Mouse (Mus musculus) left cerebral cortex, adult 9 months (tissue): ENCODE measurements around the gene Lrrn1.
A peak's percentile ranks its signal among the peaks of the same experiment; 100 is the strongest.

Source experiments
- DNase-seq, 2 experiments: peaks; one replicate each; pipeline ENCODE4 v3.0.0; 2022; ENCODE audit warnings: low spot score in 2 of 2

Gene Lrrn1

GRCm38 (mm10) chr6:107528877-107529864 lies at the start of gene Lrrn1:
Gene Lrrn1, plus strand, starts transcription at chr6:107529768.
- peak in 1 of 2 experiments; percentile 74 for DNase-seq

- no peak for DNase-seq
Observed at GRCm38 (mm10) chr6:107494491-107494890, 35.1 kb upstream of the Lrrn1 start.

GRCm38 (mm10) chr6:107495830-107496229 lies 33.7 kb upstream of the Lrrn1 start:
- DNase-seq: no peak

- DNase-seq: peak in 1 of 2 experiments; percentile 19
Observed at GRCm38 (mm10) chr6:107513716-107514115, 15.9 kb upstream of the Lrrn1 start.

- no peak for DNase-seq
Observed at GRCm38 (mm10) chr6:107523953-107524352, 5.6 kb upstream of the Lrrn1 start.

GRCm38 (mm10) chr6:107529911-107530431 lies 403 bp downstream of the Lrrn1 start:
- DNase-seq: peak in 1 of 2 experiments; percentile 55

GRCm38 (mm10) chr6:107530621-107531285 lies 1.2 kb downstream of the Lrrn1 start:
- DNase-seq: no peak

GRCm38 (mm10) chr6:107531526-107532080 lies 2.0 kb downstream of the Lrrn1 start:
- no peak for DNase-seq

- no peak for DNase-seq
Observed at GRCm38 (mm10) chr6:107534533-107534932, 5.0 kb downstream of the Lrrn1 start.

GRCm38 (mm10) chr6:107536631-107537030 lies 7.1 kb downstream of the Lrrn1 start:
- no peak for DNase-seq

- no peak for DNase-seq
Observed at GRCm38 (mm10) chr6:107541222-107541621, 11.7 kb downstream of the Lrrn1 start.

- no peak for DNase-seq
Observed at GRCm38 (mm10) chr6:107541918-107542317, 12.3 kb downstream of the Lrrn1 start.

- no peak for DNase-seq
Observed at GRCm38 (mm10) chr6:107546272-107546671, 16.7 kb downstream of the Lrrn1 start.

- no peak for DNase-seq
Observed at GRCm38 (mm10) chr6:107552511-107552910, 22.9 kb downstream of the Lrrn1 start.

- no peak for DNase-seq
Observed at GRCm38 (mm10) chr6:107555364-107555763, 25.8 kb downstream of the Lrrn1 start.

- DNase-seq: peak in 1 of 2 experiments; percentile 51
Observed at GRCm38 (mm10) chr6:107556996-107557395, 27.4 kb downstream of the Lrrn1 start.

GRCm38 (mm10) chr6:107557806-107558205 lies 28.2 kb downstream of the Lrrn1 start:
- no peak for DNase-seq

GRCm38 (mm10) chr6:107562255-107562654 lies 32.7 kb downstream of the Lrrn1 start:
- no peak for DNase-seq

GRCm38 (mm10) chr6:107566944-107567634 lies 37.5 kb downstream of the Lrrn1 start:
- no peak for DNase-seq

GRCm38 (mm10) chr6:107574561-107574960 lies 45.0 kb downstream of the Lrrn1 start:
- no peak for DNase-seq

GRCm38 (mm10) chr6:107575405-107575804 lies 45.8 kb downstream of the Lrrn1 start:
- DNase-seq: no peak
